Mouse (Mus musculus) naive thymus-derived CD4-positive, alpha-beta T cell, adult 2 months (primary cell): ENCODE data around the gene Dnajc9.

ENCODE experiments used
- DNase-seq: peaks from one replicate; pipeline ENCODE4 v3.0.0-alpha.2; 2011; ENCODE audit warnings: low read depth

The Dnajc9 gene

DNA sequence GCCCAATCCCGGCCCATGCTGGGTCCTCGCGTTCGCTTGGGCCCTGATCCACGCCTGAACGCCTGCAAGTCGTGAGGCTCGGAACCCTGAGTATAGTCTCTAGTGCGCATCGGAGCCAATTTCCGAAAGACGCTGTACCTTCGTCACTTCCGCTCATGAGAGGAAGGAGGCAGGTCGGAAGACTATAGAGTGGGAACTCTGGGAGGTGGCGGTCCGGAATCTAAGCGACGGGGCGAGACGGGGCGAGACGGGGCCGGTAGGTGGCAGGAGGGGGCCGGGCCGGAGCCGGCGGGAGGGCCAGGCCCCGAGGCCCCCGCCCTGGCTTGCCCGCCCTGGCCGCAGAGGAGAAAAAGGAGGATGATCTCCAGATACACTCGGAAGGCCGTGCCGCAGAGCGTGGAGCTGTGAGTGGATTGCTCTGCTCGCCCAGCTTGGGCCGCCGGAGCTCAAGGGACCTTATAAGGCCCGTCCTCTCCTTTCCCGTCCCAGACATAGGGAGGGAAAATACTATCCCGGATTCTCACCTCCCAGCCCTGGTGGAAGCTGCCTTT lies 40.6 kb downstream of the Dnajc9 start, which contains the start of the genes Ecd and Fam149b:
Gene Ecd (minus strand): TSS at position 131 of the 551 bp plus-strand sequence.
Gene Fam149b (plus strand): TSS at position 172 of the 551 bp plus-strand sequence.
- peak; percentile 97 for DNase-seq

DNA sequence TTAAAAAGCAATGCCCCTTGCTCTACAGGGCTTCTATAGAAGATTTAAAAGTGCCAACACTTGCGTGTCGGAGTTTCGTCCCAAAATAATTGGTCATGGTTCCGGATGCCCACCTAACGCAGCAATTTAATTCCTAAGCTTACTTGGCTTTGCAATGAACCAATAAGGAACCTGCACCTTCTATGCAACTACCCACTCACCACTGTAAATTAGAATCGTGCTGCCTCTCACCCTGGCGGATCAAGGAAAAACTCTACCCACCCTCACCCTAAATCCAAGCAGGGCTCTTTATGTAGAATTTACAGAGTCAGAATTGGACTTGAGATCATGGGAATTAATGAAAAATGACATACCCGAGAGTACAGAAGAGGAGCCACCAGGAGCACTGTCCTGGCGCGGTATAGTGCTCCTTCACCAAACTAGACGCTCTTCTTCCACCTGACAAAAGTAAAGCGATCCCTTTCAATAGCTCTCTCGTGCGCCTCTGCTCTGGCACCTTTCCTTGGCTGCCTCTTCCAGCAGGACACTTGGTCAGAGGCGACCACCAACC lies 41.2 kb downstream of the Dnajc9 start:
- no peak for DNase-seq

DNA sequence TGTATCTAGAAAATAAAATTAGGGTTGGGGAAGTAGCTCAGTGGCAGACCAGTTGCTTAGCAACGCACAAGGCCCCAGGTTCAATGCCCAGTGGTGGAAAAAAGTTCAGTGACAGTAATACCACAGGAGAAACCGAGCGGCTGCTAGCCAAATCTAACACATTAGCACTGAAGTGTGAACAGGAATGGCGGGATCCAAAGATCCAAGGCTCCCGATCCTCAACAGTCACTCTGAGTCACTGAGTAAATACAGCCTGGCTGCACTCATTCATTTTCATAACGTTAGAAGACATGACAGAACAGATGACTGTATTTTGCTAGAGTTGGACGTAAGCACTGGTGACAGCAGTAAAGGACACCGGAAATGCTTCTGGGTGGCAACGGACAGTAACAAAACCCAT lies 42.8 kb downstream of the Dnajc9 start:
- DNase-seq = no peak

- peak; percentile 57 for DNase-seq
These were observed 47.8 kb downstream of the Dnajc9 start for GRCm38 (mm10) chr14:20340866-20341265.

GRCm38 (mm10) chr14:20340149-20340548 lies 48.6 kb downstream of the Dnajc9 start:
- peak; percentile 65 for DNase-seq

GRCm38 (mm10) chr14:20339415-20339814 lies 49.3 kb downstream of the Dnajc9 start:
- no peak for DNase-seq
